Comparison of ENCODE assay signal across 25 mouse cellular contexts in genomic region chr8:81491706-81492204, GRCm38 (mm10).
DNase-seq lines count a peak whose midpoint lies in the region; ATAC-seq and TF ChIP-seq lines count a peak whose summit lies in the region.
"Had no signal": no experiment of that assay in that cellular context is flagged by ENCODE, and none has a peak within 500 bp of the region (broad histone marks: within the 10 kb centered on the region; RNA-seq: fewer than 3 reads in every experiment).

No protein-coding gene starts in this region.

- TF ChIP-seq EP300 in MEL (IDR thresholded peaks at IDR 0.05; ENCODE audit: low read depth in 1 of 2, low read length in 2 of 2), result no peak

- WGBS in forebrain, embryonic 16.5 days, result 84% methylated on average over 3 of the region's 3 CpGs
- WGBS in hindbrain, postnatal 0 days, result 76% methylated on average over 3 of the region's 3 CpGs

- intact Hi-C loops in left cerebral cortex, postnatal 14 days (cut with DNase I), result no loop called here

- ATAC-seq in inflammation-experienced regulatory T-cells, adult 6 months, result peak; percentile 55
- ATAC-seq in forebrain, embryonic 16.5 days, result no peak
- ATAC-seq in hindbrain, postnatal 0 days, result no peak
- ATAC-seq: forebrain, embryonic 15.5 days; hindbrain, embryonic 16.5 days; intestine, postnatal 0 days had no signal

- H3K4me1 ChIP-seq in MEL (ENCODE audit: control insufficient read depth in 1 of 2, insufficient read depth in 2 of 2, low read length in 2 of 2), result peaks cover 17 to 25% of the 10 kb centered on the region in 2 experiments
- H3K4me1 ChIP-seq in forebrain, embryonic 16.5 days (replicated peaks; ENCODE audit: control insufficient read depth, insufficient read depth, low read length), result no peaks in the 10 kb centered on the region
- no peaks in the 10 kb centered on the region for H3K4me1 ChIP-seq in hindbrain, postnatal 0 days (ENCODE audit: insufficient read depth, low read length)
- H3K4me1 ChIP-seq: embryonic facial prominence, embryonic 10.5 days; embryonic facial prominence, embryonic 13.5 days; forebrain, embryonic 12.5 days; forebrain, embryonic 15.5 days; hindbrain, embryonic 12.5 days had no signal

- H3K4me2 ChIP-seq in forebrain, embryonic 16.5 days (ENCODE audit: low read length), result no peak overlapping the region
- no peak overlapping the region for H3K4me2 ChIP-seq in hindbrain, postnatal 0 days (ENCODE audit: low read depth, low read length)
- H3K4me2 ChIP-seq: embryonic facial prominence, embryonic 13.5 days; forebrain, embryonic 12.5 days; forebrain, embryonic 15.5 days; heart, embryonic 11.5 days; hindbrain, embryonic 12.5 days had no signal

- H3K79me2 ChIP-seq in MEL (ENCODE audit: control insufficient read depth, insufficient read depth, low read length, poor library complexity), result no peaks in the 10 kb centered on the region

- no peaks in the 10 kb centered on the region for H3K9me3 ChIP-seq in MEL (replicated peaks; ENCODE audit: insufficient read depth, low read length)
- no peaks in the 10 kb centered on the region for H3K9me3 ChIP-seq in forebrain, embryonic 16.5 days (ENCODE audit: control insufficient read depth, low read length)
- no peaks in the 10 kb centered on the region for H3K9me3 ChIP-seq in hindbrain, postnatal 0 days (ENCODE audit: low read length)
- H3K9me3 ChIP-seq: embryonic facial prominence, embryonic 10.5 days; embryonic facial prominence, embryonic 13.5 days; forebrain, embryonic 12.5 days; forebrain, embryonic 15.5 days; hindbrain, embryonic 12.5 days had no signal

- TF ChIP-seq CTCF in MEL (IDR thresholded peaks at IDR 0.05 in 2 of 3, conservative IDR thresholded peaks at IDR 0.05 in 1 of 3; ENCODE audit: control insufficient read depth in 1 of 3, insufficient read depth in 1 of 3, low read depth in 2 of 3, low read length in 3 of 3, poor library complexity in 1 of 3, severe bottlenecking in 1 of 3), result no peak
- TF ChIP-seq CTCF in hindbrain, postnatal 0 days (IDR thresholded peaks at IDR 0.05; ENCODE audit: low read depth), result no peak

- TF ChIP-seq RAD21 in MEL (IDR thresholded peaks at IDR 0.05; ENCODE audit: low read depth, low read length), result no peak

- DNase-seq in CD4-positive, CD25-positive, alpha-beta regulatory T cell, adult 2 months (ENCODE audit: low read depth, low spot score), result peak; percentile 66
- DNase-seq in MEL (ENCODE audit: low read depth, low spot score), result no peak
- no peak for DNase-seq in left cerebral cortex, postnatal 14 days (ENCODE audit: low spot score in 2 of 2)
- no peak for DNase-seq in hindbrain, postnatal 0 days (ENCODE audit: low spot score)
- DNase-seq: adrenal gland, adult 2 months; adrenal gland, postnatal 14 days; cerebellum, adult 11 months; cerebellum, adult 2 months; cerebellum, postnatal 10 days; cerebellum, postnatal 36 days; embryo, embryonic 11 days; gastrocnemius, postnatal 10 days; gastrocnemius, postnatal 36 days; heart, adult 11 months had no signal

- H3K4me3 ChIP-seq in MEL (ENCODE audit: control insufficient read depth in 1 of 2, insufficient read depth in 1 of 2, low read depth in 2 of 2, low read length in 2 of 2), result no peak overlapping the region
- no peak overlapping the region for H3K4me3 ChIP-seq in forebrain, embryonic 16.5 days (replicated peaks; ENCODE audit: low read length)
- no peak overlapping the region for H3K4me3 ChIP-seq in hindbrain, postnatal 0 days (ENCODE audit: low read length)
- H3K4me3 ChIP-seq: embryonic facial prominence, embryonic 10.5 days; embryonic facial prominence, embryonic 13.5 days; erythroblast, embryonic 14.5 days; forebrain, embryonic 12.5 days; forebrain, embryonic 15.5 days; hindbrain, embryonic 12.5 days had no signal

- no peak for TF ChIP-seq POLR2A in MEL (IDR thresholded peaks at IDR 0.05; ENCODE audit: control insufficient read depth in 1 of 2, insufficient read depth in 1 of 2, low read depth in 1 of 2, low read length in 2 of 2, poor library complexity in 1 of 2)

- no peak overlapping the region for H3K9ac ChIP-seq in MEL (ENCODE audit: control insufficient read depth, low read depth, low read length, poor library complexity, severe bottlenecking)
- no peak overlapping the region for H3K9ac ChIP-seq in forebrain, embryonic 16.5 days (replicated peaks; ENCODE audit: low read depth, low read length)
- no peak overlapping the region for H3K9ac ChIP-seq in hindbrain, postnatal 0 days (replicated peaks; ENCODE audit: low read length)
- H3K9ac ChIP-seq: embryonic facial prominence, embryonic 13.5 days; forebrain, embryonic 12.5 days; forebrain, embryonic 15.5 days; hindbrain, embryonic 12.5 days had no signal

- H3K27me3 ChIP-seq in MEL (ENCODE audit: control insufficient read depth in 1 of 2, insufficient read depth in 2 of 2, low read length in 2 of 2), result no peaks in the 10 kb centered on the region
- no peaks in the 10 kb centered on the region for H3K27me3 ChIP-seq in forebrain, embryonic 16.5 days (replicated peaks; ENCODE audit: control insufficient read depth, insufficient read depth, low read length)
- no peaks in the 10 kb centered on the region for H3K27me3 ChIP-seq in hindbrain, postnatal 0 days (ENCODE audit: insufficient read depth, low read length)
- H3K27me3 ChIP-seq: embryonic facial prominence, embryonic 13.5 days; forebrain, embryonic 12.5 days; forebrain, embryonic 15.5 days; hindbrain, embryonic 12.5 days had no signal

- H3K27ac ChIP-seq in MEL (ENCODE audit: control insufficient read depth, low read depth, low read length), result peak overlapping the region; percentile 70
- H3K27ac ChIP-seq in forebrain, embryonic 16.5 days (ENCODE audit: low read length), result no peak overlapping the region
- no peak overlapping the region for H3K27ac ChIP-seq in hindbrain, postnatal 0 days
- H3K27ac ChIP-seq: embryonic facial prominence, embryonic 10.5 days; embryonic facial prominence, embryonic 13.5 days; forebrain, embryonic 12.5 days; forebrain, embryonic 15.5 days; hindbrain, embryonic 12.5 days had no signal

- peaks cover 0 to 34% of the 10 kb centered on the region in 2 experiments; a peak in 2 of 4 replicates for H3K36me3 ChIP-seq in MEL (ENCODE audit: control insufficient read depth in 1 of 2, insufficient read depth in 2 of 2, low read length in 2 of 2)
- no peaks in the 10 kb centered on the region for H3K36me3 ChIP-seq in forebrain, embryonic 16.5 days (ENCODE audit: control insufficient read depth, insufficient read depth)
- no peaks in the 10 kb centered on the region for H3K36me3 ChIP-seq in hindbrain, postnatal 0 days (ENCODE audit: insufficient read depth, low read length)
- H3K36me3 ChIP-seq: embryonic facial prominence, embryonic 10.5 days; embryonic facial prominence, embryonic 13.5 days; forebrain, embryonic 12.5 days; forebrain, embryonic 15.5 days; hindbrain, embryonic 12.5 days had no signal

TF ChIP-seq in MEL, 35 proteins besides CTCF, POLR2A, EP300 and RAD21:
- TF ChIP-seq ZMIZ1 (IDR thresholded peaks at IDR 0.05; ENCODE audit: low read depth, low read length) (no peak), RCOR1 (IDR thresholded peaks at IDR 0.05; ENCODE audit: low read depth, low read length) (no peak), UBTF (IDR thresholded peaks at IDR 0.05; ENCODE audit: borderline replicate concordance, insufficient read depth, low read depth, low read length) (no peak), ELF1 (IDR thresholded peaks at IDR 0.05; ENCODE audit: low read depth, low read length) (no peak), MYB (IDR thresholded peaks at IDR 0.05; ENCODE audit: low read depth, low read length) (no peak), NELFE (IDR thresholded peaks at IDR 0.05; ENCODE audit: low read depth, low read length) (no peak), ETS1 (IDR thresholded peaks at IDR 0.05; ENCODE audit: low read depth, low read length) (no peak)
TF ChIP-seq in MEL: peak in this region for 0.
